Mouse (Mus musculus) heart, postnatal 36 days (tissue): ENCODE data around the gene Pik3ap1. TPM values are rescaled to one million over a fixed set of nuclear protein-coding genes. Genes with fewer than 3 reads are reported as not detected.

Experiments used
- DNase-seq, 2 experiments: peaks; one replicate each; pipeline ENCODE4 v3.0.0; 2021 to 2022
- intact Hi-C: fragments of 180-260 bp; cut with DNase I; formaldehyde crosslinking; loops from one replicate; pipeline ENCODE4 v1.15.1; 2025
- total RNA-seq, 2 experiments: library from RNA; stranded (reverse); gene quantifications; 2 replicates each; pipeline ENCODE4 v1.2.3; 2021

Gene Pik3ap1
- total RNA-seq, 2 experiments from 2014 or later: 1.7 to 2.5 TPM

DNA sequence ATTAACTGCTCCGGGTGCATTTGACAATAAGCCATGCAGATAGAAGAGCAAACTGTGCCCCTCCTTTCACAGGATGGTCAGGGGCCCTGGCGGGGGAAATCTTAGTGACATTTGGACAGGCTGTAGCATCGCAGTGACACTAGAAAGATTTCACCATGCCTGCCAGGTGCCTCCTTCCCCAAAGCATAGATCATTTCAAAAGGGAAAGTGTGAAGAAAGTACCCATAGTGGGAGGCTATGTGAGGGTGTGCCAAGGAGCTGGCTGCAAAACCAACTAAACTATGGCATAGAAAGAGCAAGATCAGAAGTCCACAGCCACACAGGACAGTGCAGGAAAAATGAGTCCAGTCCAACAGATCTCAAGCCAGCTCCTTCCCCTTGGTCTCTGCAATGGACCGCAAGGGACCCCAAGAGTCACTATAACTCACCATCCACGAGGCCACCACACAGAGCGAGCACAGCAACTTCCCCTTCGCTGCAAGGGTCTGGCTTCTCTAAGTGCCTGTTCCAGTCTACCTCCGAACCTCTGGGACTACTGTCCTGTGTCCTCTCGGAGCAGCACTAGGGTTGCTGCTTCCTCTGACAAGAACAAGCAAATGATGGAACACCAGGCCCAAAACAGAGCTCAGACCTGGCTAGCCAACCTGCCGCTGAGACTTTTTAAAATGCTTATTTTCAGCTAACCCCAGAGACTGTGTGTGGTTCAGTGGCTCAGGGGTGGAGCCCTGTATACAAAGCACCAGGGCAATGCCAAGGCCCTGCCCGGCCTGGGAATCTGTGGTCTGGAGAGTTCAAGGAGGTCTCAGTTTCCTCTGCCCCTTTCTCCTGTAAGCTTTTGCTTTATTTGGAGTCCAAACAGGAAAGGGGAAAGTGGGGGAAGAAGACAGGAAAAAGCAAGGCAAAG lies 15.1 kb downstream of the Pik3ap1 start:
- no peak for DNase-seq
- intact Hi-C loops: no loop called here

DNA sequence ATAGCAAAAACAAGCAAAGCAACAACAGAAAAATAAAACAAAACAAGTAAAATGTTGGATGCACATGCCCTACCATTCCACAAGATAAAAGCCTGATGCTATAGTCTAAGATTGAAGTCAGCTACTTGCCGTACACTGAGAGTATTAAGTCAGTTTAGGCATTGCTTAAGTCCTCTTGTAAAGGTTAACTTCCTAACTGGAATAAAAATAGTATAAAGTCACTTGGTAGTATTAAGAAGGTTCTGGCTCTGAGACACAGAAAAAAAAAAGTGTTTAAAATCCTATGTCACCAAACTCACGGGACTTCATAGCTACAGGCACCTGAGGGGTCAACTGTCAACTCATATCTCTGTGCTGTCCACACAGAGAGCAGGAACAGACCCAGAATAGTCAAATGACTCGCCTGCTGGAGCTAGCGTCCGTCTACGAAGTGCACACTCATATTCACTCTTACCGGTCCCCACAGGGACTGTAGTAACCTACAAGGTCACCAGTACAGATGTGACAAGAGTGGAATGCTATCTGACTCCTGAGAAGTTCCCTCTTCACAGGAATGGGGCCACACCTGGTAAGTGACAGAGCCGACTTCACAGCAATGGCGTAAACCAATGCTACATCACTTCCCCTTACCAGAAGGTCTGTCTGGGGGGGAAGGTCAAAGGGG lies 17.9 kb downstream of the Pik3ap1 start:
- intact Hi-C loops: no loop called here
- no peak for DNase-seq

DNA sequence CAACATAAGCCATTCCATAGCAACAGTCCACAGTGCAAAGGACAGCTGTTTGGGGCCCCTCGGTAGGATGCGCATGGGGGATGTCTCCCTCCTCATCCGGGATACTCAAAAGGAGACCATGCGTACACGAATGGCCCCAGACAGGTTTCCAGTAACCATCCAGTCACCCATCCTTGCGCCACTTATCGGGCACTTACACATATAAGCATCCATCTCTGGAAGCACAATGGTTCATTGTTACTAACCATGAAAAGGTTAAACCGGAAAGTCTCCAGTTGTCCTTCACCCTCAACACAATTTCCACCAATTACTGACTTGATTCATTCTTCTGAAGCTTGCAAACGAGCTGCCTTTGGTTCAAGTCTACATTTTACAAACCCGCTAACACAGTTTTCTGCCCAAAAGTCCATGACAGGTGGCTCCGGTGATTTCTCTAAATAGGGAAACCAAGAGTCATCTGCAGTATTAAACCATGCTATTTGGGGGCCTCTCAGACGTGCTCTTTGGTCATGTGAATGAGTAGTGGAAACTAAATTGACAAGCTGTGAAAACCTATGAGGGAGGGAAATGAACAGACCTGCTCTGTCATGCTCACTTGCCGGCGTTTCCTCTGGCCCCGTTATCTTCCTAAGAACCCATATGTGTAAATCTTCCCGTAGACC lies 18.6 kb downstream of the Pik3ap1 start:
- intact Hi-C loops: no loop called here
- DNase-seq: no peak

DNA sequence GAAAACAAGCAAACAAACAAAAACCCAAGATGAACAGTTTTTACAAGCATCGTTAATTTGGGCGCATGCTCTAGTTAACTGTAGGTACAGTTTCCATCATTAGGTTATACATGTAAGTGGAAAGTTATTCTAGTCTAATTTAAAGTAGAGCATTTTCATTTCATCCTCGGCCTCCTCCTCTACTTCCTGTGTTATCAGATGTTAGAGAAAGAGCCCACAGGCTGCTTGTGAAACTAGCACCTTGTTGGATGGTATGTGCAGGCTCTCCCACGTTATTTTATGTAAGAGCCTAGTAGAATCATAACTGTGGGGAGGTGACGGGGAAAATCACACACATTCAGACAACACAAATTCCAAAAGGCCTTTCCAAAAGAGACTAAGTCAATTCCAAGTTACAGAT lies 19.3 kb downstream of the Pik3ap1 start:
- no peak for DNase-seq
- intact Hi-C loops: no loop called here

DNA sequence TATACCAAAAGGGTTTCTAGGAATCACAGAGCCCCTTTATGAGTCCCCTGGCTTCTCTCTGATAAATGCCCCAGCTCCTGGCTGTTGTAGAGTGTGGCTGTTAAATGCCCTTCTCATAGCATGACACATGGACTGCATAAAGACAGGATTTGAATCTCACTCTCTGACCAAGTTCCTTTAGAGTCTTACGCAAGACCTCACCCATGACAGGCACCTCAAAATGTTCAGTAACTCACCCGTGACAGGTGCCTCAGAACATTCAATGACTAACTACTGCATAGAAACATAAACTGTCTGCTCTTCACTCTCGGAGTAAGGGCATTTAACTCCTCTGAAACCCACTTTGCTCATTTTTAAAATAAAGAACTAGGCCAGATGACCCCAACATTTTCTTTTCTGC lies 20.4 kb downstream of the Pik3ap1 start:
- intact Hi-C loops: no loop called here
- DNase-seq: no peak

DNA sequence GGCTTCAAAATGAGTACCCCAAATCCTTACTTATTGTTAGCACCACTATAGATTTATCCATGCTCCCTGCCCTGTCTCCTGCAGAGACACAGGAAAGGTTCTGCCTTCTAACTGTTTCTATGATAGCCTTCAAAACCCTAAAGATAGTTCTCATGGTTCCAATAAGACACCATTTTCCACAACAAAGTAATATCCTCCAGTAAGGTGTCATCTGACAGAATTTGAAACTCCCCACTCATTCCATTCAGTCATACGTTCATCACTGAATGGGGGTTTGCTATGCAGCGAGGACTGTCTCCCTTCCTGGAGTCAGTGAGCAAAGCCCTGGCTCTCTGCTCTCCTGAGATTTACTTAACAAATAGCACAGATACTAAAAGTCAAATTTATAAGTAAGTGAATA lies 21.9 kb downstream of the Pik3ap1 start:
- DNase-seq: no peak
- intact Hi-C loops: no loop called here

DNA sequence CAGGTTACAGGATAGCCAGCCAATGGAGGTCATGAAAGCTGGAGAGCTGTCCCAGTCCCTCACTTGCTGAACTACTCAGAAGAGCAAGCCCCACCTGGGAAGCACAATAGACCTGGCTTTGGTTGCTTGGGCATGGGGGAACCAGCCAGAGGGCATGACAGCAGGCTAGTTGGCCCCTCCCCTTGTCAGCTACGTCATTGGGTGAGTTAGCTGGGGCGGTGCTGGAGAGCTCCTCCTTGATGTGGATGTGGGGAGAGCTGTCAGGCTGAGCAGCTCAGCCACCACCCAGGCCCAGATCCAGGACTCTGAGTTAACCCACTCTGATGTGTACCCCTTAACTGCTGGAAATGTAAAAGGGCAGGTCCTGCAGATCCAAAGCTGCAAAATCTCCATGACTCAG lies 24.4 kb downstream of the Pik3ap1 start:
- intact Hi-C loops: no loop called here
- no peak for DNase-seq

DNA sequence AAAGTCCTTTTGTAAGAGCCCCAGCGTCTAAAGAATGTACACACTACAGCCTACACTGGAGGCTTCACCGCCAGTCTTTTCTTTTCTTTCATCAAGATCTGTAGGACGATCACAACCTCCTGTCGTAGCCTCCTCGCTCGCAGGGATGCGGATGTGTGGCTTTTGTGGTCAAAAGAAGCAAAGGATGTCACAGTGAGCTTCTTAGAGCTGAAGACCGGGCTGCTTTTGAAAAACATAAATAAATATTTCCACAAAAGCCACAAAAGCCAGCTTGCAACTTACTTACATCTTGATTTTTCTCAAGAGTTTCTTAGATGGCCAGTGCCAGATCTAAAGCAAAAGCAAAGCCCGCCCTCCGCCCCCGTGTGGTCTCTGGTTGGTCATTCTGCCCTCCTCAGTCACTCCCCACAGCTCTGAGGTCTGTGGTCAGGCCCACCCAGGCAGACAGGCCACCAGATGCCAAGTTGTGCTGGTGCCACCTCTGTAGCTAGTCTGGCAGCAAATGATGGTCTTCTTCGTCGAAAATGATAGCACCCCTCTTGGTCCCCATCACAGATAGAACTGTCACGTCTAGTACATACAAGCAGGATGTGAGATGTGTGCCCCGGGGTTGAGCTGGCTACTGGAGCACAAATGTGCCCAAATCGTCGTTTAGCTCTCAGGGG lies 30.5 kb downstream of the Pik3ap1 start:
- intact Hi-C loops: no loop called here
- no peak for DNase-seq

DNA sequence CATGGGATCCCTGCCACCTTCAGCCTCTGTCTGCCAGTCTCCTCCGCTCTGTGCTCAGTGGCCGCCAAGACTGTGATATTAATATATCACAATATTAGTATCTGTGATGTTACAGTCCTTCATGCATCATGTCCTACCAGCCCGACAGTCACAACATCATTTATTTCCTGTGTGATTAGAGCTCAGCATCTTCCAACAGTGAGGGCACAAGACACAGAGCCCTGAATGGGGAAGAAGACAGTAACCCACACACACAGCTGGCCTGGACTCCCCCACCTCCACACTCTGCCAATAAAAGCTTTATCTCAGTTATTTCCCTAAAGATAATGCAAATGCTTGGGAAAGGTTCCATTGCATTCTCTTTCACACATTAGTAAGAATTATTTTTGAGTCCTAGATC lies 35.3 kb downstream of the Pik3ap1 start:
- intact Hi-C loops: no loop called here
- DNase-seq: no peak

DNA sequence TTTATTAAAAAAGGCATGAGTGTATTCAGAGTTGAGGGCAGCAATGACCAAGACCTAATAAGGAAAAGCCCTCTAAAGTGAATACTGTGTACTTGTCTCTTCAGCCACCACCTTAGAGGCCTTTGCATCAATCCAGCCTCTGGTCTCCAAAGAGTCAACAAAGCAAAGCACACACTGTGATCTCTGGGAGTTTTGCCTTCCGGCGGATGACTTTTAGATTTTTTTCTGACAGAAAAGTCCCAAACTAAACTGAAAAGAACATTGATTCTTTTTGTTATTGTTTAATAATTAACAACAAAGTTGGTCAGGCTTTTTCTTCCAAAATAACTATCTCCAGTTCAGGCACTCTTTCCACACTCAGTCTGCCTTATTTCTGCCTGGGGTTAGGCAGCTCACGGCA lies 36.7 kb downstream of the Pik3ap1 start:
- DNase-seq: no peak
- intact Hi-C loops: no loop called here

DNA sequence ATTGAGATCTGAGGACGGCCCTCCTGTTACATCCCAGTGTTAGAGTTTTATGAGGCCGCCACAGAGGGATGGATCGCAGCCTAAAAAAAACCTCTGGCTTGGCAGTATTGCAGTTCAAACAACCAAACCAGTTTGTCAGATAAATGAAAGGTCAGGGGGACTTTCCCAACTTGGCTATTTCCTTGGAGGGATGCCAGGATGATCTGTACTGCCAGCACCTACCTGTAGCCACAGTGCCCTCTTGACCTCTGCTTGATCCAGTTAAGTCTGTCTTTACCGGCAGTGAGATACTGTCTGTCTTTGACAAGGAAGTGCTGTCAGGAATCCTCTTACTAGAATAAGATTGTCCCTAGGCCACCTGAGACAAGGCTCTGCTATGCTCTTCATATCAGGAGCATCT lies 37.6 kb downstream of the Pik3ap1 start:
- no peak for DNase-seq
- intact Hi-C loops: no loop called here

DNA sequence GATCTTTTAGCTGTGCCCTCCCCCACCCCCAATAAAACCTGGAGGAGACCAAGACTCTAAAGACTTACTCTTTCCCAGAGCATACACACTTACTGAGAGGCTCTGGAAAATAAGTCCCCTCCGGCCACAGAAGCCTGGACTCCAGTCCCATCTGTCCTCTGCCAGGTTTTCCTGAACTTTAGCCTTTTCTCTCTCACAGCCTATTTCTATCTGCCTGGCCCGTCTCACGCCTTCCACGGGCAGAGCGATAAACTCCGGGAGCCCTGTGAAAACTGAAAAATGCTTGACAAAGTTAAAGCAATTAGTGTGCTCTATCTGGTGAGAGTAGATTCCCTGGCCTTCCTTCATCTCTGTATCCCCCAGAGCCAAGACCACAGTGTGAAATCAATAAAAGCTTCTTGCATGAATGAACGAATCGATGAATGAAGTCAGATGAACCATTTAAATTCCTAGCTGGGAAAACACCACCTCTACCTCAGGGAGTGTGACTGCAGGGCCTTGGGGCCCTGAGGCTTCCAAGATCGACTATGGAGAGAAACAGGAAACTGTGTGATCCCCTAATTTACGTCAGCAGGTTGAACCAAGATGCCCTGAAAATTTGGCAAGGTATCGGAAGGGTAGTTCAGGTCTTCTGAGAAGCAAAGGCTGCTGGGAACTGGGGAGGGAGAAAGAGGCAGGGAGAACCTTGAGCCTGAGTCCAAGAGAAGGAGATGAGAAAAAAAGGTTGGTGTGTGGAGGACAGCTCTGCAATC lies 38.6 kb downstream of the Pik3ap1 start:
- intact Hi-C loops: no loop called here
- no peak for DNase-seq

DNA sequence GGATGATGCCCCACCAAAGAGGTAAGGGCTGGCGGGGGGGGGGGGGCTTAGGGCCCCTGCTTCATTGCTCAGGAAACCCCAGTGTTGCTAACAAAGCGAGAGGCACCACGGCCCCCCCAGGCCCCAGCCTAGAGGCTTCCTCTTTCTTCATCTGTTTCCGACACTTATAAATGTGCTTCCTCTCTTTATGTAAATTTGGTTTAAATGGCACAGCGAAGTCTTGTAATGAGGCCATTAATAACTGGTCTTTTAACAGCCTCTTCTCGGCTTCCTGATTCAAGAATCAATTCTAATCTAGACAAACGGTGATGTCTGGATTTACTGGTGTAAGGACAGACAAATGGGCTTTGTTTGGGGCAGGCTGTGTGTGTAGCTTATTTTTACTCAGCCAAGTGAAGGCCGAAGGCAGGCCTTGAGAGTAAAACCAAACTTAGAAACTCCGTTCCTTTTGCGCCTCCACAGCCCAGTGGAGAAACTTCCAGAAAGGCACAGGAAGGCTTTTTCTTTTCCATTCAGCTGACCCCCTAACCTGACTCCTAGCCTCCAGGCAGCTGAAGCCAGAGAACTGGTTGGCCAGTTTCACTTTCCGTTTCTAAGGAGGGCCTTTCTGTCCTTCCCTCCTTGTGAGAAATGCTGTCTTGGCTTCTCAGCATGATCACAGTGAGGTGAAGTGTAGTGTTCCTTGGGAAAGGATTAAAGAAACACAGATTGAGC lies 39.7 kb downstream of the Pik3ap1 start:
- DNase-seq: peak; percentile 40 to 44
- intact Hi-C loops: no loop called here

DNA sequence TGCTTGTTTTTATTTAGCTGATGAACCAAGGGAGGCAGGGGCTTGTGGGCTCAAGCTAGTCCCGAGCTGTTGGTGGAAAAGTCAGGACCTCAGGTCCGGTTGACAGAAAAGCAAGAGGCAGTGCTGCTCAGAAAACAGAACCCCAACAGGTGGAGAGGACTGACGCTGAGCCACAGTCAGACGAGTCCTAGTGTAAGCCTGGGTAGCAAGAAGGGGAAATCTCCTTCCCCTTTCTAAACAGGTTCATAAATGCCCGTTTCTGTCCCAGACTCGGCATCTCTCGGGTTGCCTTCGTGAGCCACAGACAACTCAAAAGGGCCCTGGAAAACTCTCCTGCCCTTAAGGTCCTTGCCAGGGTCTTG lies 40.3 kb downstream of the Pik3ap1 start:
- peak in 1 of 2 experiments; percentile 25 for DNase-seq
- intact Hi-C loops: no loop called here

DNA sequence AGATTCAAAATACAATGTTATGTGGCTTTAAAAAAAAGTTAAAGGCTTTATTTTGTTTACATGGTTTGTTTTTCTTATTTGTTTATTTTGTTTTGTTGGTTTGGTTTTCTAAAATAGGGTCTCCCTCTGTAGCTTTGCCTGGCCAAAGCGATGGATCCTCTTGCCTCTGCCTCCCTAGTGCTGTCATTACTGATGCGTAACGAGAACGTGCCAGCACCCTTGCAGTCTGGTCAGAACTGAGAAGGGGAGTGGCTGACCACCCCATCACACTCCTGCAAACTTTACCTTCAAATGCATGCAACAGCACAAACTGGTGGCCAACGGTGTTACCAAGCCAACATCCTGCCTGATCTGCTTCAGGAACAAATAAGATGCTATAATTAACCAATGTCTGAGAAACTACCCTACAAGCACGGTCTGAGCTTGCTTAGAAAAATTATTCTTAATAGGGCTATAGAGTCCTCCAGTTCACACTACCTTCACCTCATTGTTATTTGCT lies 42.3 kb downstream of the Pik3ap1 start:
- DNase-seq: no peak
- intact Hi-C loops: no loop called here

DNA sequence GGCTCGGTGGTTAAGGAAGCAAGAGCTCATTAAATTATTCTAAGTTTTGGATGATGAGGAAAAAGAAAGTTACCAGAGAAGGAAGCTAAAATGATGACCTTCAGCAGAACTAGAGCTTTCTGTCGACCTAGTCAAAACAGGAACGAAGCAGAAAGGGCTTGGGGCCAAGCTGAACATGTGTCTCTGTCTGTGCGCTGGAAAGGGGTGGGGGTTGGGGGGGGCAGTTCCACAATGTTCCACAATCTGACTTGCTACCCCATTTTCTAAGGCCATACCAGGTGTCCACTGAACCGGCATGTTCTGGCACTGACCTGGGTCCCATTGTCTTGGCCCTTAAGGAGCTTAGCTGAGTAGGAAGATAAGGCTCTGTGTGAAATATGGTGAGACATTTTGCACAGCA lies 43.2 kb downstream of the Pik3ap1 start:
- intact Hi-C loops: no loop called here
- DNase-seq: no peak

DNA sequence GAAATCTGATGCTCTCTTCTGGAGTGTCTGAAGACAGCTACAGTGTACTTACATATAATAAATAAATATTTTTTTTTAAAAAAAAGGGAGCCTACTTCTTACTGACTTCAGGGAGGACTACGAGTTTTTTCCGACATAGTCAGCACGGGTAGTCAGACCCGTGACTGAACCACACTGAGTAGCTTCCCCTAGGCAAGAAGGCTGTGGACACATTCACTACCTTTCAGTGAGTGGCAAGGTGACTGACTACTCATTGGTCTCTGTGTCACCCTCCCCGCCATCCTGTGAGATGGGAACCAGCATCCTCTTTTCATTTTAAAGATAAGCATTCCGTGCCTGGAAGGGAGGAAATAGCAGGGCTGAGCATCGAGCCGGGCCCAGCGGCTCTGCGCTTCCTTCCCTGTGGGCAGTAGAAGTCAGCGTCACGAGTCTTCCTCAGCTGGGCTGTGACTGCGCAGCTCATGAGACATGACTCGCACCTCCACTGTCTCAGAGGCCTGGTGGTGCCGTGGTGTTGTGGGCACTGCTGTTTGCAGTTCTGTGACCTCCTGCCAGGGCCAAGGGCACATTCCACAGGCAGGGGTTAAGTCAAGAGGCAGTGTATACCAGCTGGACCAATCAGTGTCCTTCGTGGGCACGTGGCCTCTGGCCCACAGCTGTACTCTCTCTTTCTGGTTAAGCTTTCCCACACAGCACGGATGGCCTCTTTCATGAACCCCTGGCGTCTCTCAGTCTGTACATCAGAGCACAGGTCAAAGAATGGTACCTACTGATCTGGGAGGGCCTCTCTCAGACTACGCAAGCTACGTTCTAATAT lies 45.7 kb downstream of the Pik3ap1 start:
- peak; percentile 31 to 40 for DNase-seq
- intact Hi-C loops: no loop called here

DNA sequence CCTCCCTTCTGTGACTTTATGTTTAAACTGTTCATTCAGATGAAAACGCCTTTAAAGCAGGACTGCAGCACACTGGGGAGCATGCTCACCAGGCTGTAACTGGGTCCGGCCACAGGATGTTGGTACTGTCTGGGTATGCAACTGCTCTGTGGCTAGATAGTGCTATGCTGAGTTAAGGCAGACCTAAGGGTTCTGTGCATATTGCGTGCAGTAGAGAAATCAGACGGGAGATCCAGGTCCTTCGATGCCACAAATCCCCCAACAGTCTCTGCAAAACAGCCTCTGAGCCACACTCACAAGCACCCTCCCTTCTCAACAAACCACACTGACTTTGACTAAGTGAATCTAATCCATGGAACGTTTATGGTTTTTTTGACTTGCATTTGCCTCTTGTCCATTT lies 46.5 kb downstream of the Pik3ap1 start:
- intact Hi-C loops: no loop called here
- DNase-seq: no peak

DNA sequence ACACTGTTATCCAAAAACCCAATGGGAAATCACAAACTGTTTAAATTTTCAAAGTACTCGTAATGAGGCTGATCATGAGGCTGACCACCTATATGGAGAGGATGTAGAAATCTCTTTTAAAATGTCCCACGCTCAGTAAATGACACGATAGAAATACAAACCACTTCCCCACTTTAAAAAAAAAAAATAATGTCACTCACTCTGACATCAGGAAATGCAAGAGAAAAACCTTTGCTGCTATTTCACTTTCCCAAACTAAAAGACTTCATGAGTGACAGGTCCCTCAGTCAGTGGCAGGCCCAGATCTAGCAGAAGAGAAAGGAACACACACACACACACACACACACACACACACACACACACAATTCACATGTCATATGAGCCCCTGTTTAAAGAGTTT lies 49.2 kb downstream of the Pik3ap1 start:
- no peak for DNase-seq
- intact Hi-C loops: no loop called here
